11 mouse cellular contexts compared by ENCODE assay signal in genomic region chr4:150137368-150138083, GRCm38 (mm10). TPM values are rescaled to one million over a fixed set of nuclear protein-coding genes. Genes with fewer than 3 reads are reported as not detected.
DNase-seq lines count a peak whose midpoint lies in the region; ATAC-seq and TF ChIP-seq lines count a peak whose summit lies in the region.
"Had no signal": no experiment of that assay in that cellular context is flagged by ENCODE, and none has a peak within 500 bp of the region (broad histone marks: within the 10 kb centered on the region; RNA-seq: fewer than 3 reads in every experiment).

No protein-coding gene starts in this region.

- no peak for TF ChIP-seq POLR2A in ES-Bruce4 (IDR thresholded peaks at IDR 0.05; ENCODE audit: insufficient read depth, low read length)

- no peak for ATAC-seq in heart, embryonic 12.5 days (ENCODE audit: insufficient number of reproducible peaks, low FRiP score)
- ATAC-seq in hindbrain, embryonic 15.5 days (ENCODE audit: low FRiP score, low read depth): 0 out of 2 replicates have a peak, but pooled peaks have one; percentile 4
- peak; percentile 7; the same call in 1 of the 2 replicates for ATAC-seq in midbrain, embryonic 11.5 days (ENCODE audit: low FRiP score)

- no peaks in the 10 kb centered on the region for H3K9me3 ChIP-seq in heart, embryonic 12.5 days (replicated peaks)
- no peaks in the 10 kb centered on the region for H3K9me3 ChIP-seq in ES-Bruce4 (replicated peaks; ENCODE audit: control insufficient read depth, insufficient read depth, low read length, poor library complexity, severe bottlenecking)
- no peaks in the 10 kb centered on the region for H3K9me3 ChIP-seq in hindbrain, embryonic 15.5 days
- H3K9me3 ChIP-seq in midbrain, embryonic 11.5 days (ENCODE audit: control insufficient read depth, low read length): no peaks in the 10 kb centered on the region

- H3K4me3 ChIP-seq in heart, embryonic 12.5 days: no peak overlapping the region
- H3K4me3 ChIP-seq in ES-Bruce4 (ENCODE audit: low read depth, low read length): peak overlapping the region; percentile 7; the same call in 1 of the 2 replicates
- no peak overlapping the region for H3K4me3 ChIP-seq in hindbrain, embryonic 15.5 days
- no peak overlapping the region for H3K4me3 ChIP-seq in midbrain, embryonic 11.5 days (ENCODE audit: low read depth, low read length)

- no peak for TF ChIP-seq CTCF in ES-Bruce4 (IDR thresholded peaks at IDR 0.05; ENCODE audit: low read depth, low read length)

- TF ChIP-seq EP300 in ES-Bruce4 (IDR thresholded peaks at IDR 0.05; ENCODE audit: insufficient read depth, low read depth, low read length): no peak

- intact Hi-C loops in heart, postnatal 25 days (cut with DNase I): loop anchor here (5.0 kb wide), 1 partner anchor 75 kb away; no protein-coding TSS in a partner anchor

- 0 out of 2 replicates have a peak overlapping the region, but pooled peaks have one; percentile 54 for H3K4me2 ChIP-seq in heart, embryonic 12.5 days
- H3K4me2 ChIP-seq in hindbrain, embryonic 15.5 days: peak overlapping the region; percentile 49
- no peak overlapping the region; the same call in 1 of the 2 replicates for H3K4me2 ChIP-seq in midbrain, embryonic 11.5 days

- H3K4me1 ChIP-seq in heart, embryonic 12.5 days (replicated peaks): peaks cover 20% of the 10 kb centered on the region; the same call in 1 of the 2 replicates
- peaks cover 3% of the 10 kb centered on the region for H3K4me1 ChIP-seq in ES-Bruce4 (ENCODE audit: control insufficient read depth, insufficient read depth, low read length)
- 0 out of 2 replicates have a peak, but pooled peaks cover 3% of the 10 kb centered on the region for H3K4me1 ChIP-seq in hindbrain, embryonic 15.5 days (replicated peaks)
- H3K4me1 ChIP-seq in midbrain, embryonic 11.5 days (ENCODE audit: control insufficient read depth, insufficient read depth, low read length): peaks cover 2% of the 10 kb centered on the region

- peaks cover 16% of the 10 kb centered on the region; the same call in 1 of the 2 replicates for H3K27me3 ChIP-seq in heart, embryonic 12.5 days (replicated peaks)
- no peaks in the 10 kb centered on the region for H3K27me3 ChIP-seq in ES-Bruce4 (ENCODE audit: control insufficient read depth, insufficient read depth, low read length, poor library complexity, severe bottlenecking)
- H3K27me3 ChIP-seq in hindbrain, embryonic 15.5 days: no peaks in the 10 kb centered on the region
- H3K27me3 ChIP-seq in midbrain, embryonic 11.5 days (ENCODE audit: control insufficient read depth, insufficient read depth, low read length): no peaks in the 10 kb centered on the region

- DNase-seq in heart, postnatal 25 days (ENCODE audit: low spot score): no peak
- peak; percentile 90 for DNase-seq in midbrain, embryonic 11.5 days (ENCODE audit: low spot score, missing footprints)
- DNase-seq in kidney, adult 18-20 months: no peak
- no peak for DNase-seq in ovary, adult 18-20 months (ENCODE audit: low spot score)
- no peak for DNase-seq in adrenal gland, postnatal 25 days

- H3K9ac ChIP-seq in heart, embryonic 12.5 days: no peak overlapping the region
- H3K9ac ChIP-seq in ES-Bruce4 (ENCODE audit: low read depth, poor library complexity, severe bottlenecking): no peak overlapping the region
- no peak overlapping the region for H3K9ac ChIP-seq in hindbrain, embryonic 15.5 days
- no peak overlapping the region for H3K9ac ChIP-seq in midbrain, embryonic 11.5 days (ENCODE audit: low read length)

- H3K36me3 ChIP-seq in heart, embryonic 12.5 days: no peaks in the 10 kb centered on the region
- no peaks in the 10 kb centered on the region for H3K36me3 ChIP-seq in ES-Bruce4 (ENCODE audit: control insufficient read depth, insufficient read depth, low read length, poor library complexity, severe bottlenecking)
- no peaks in the 10 kb centered on the region for H3K36me3 ChIP-seq in hindbrain, embryonic 15.5 days
- no peaks in the 10 kb centered on the region for H3K36me3 ChIP-seq in midbrain, embryonic 11.5 days (ENCODE audit: control insufficient read depth, insufficient read depth, low read length)

- WGBS in heart, embryonic 12.5 days: 79% methylated on average over 7 of the region's 7 CpGs
- WGBS in hindbrain, embryonic 15.5 days: 84% methylated on average over 7 of the region's 7 CpGs
- WGBS in midbrain, embryonic 11.5 days: 88% methylated on average over 7 of the region's 7 CpGs

- H3K27ac ChIP-seq in heart, embryonic 12.5 days (ENCODE audit: poor library complexity, severe bottlenecking): no peak overlapping the region
- no peak overlapping the region for H3K27ac ChIP-seq in ES-Bruce4 (ENCODE audit: insufficient read depth, low read length)
- 0 out of 2 replicates have a peak overlapping the region, but pooled peaks have one; percentile 11 for H3K27ac ChIP-seq in hindbrain, embryonic 15.5 days (replicated peaks)
- H3K27ac ChIP-seq in midbrain, embryonic 11.5 days (ENCODE audit: low read depth, low read length): no peak overlapping the region

RNA-seq across cellular contexts. Expression of gene Slc2a7, which starts 11.2 kb away (rescaled TPM):
- polyA plus RNA-seq in heart, embryonic 12.5 days (2016; fragmentation: Nextera tagmentation; extraction: Ambion mirVana): not detected in 2 replicates
- not detected for total RNA-seq in heart, postnatal 25 days (2021)
- not detected in 2 replicates for polyA plus RNA-seq in ES-Bruce4 (2011; ENCODE audit: insufficient read depth, insufficient read length, low read depth, missing spikeins)
- not detected in 2 replicates for polyA plus RNA-seq in hindbrain, embryonic 15.5 days (2015; fragmentation: Nextera tagmentation; extraction: Ambion mirVana)
- polyA plus RNA-seq in midbrain, embryonic 11.5 days (2014; fragmentation: Nextera tagmentation; extraction: Ambion mirVana): not detected in 2 replicates
- total RNA-seq in adrenal gland, postnatal 25 days (2021): not detected in 2 replicates
- total RNA-seq: left cerebral cortex, postnatal 4 days had no signal
- polyA plus RNA-seq: C2C12; heart, embryonic 16.5 days had no signal

RNA-seq across cellular contexts. Expression of gene Slc2a5, which starts 18.4 kb away (rescaled TPM):
- 1.2 and 1.7 TPM in 2 replicates for polyA plus RNA-seq in heart, embryonic 12.5 days (2016; fragmentation: Nextera tagmentation; extraction: Ambion mirVana)
- under 1 TPM in 1 of 2 experiments, not detected in 1; 0.31 TPM for total RNA-seq in heart, postnatal 25 days (2021)
- 2.2 TPM in 2 replicates for polyA plus RNA-seq in ES-Bruce4 (2011; ENCODE audit: insufficient read depth, insufficient read length, low read depth, missing spikeins)
- 2.2 TPM in 2 replicates for polyA plus RNA-seq in hindbrain, embryonic 15.5 days (2015; fragmentation: Nextera tagmentation; extraction: Ambion mirVana)
- 1.1 and 1.6 TPM in 2 replicates for polyA plus RNA-seq in midbrain, embryonic 11.5 days (2014; fragmentation: Nextera tagmentation; extraction: Ambion mirVana)
- total RNA-seq in adrenal gland, postnatal 25 days (2021): 2.3 and 3.6 TPM in 2 replicates
- polyA plus RNA-seq: C2C12 had no signal

RNA-seq across cellular contexts. Expression of gene Gpr157, which starts 50.4 kb away (rescaled TPM):
- polyA plus RNA-seq in heart, embryonic 12.5 days (2016; fragmentation: Nextera tagmentation; extraction: Ambion mirVana): 2.1 and 2.2 TPM in 2 replicates
- total RNA-seq in heart, postnatal 25 days (2021): 10 to 100 TPM; 34.8 to 37.8 TPM
- polyA plus RNA-seq in ES-Bruce4 (2011; ENCODE audit: insufficient read depth, insufficient read length, low read depth, missing spikeins): 2.2 and 2.7 TPM in 2 replicates
- 0.40 and 0.59 TPM in 2 replicates for polyA plus RNA-seq in hindbrain, embryonic 15.5 days (2015; fragmentation: Nextera tagmentation; extraction: Ambion mirVana)
- 0.10 and 0.15 TPM in 2 replicates for polyA plus RNA-seq in midbrain, embryonic 11.5 days (2014; fragmentation: Nextera tagmentation; extraction: Ambion mirVana)
- 1.1 and 1.7 TPM in 2 replicates for total RNA-seq in adrenal gland, postnatal 25 days (2021)
